Mouse (Mus musculus): ENCODE results near the gene Fam89a. TPM values are rescaled to one million over a fixed set of nuclear protein-coding genes. Genes with fewer than 3 reads are reported as not detected.
A peak's percentile ranks its signal among the peaks of the same experiment; 100 is the strongest.

Gene Fam89a
- total RNA-seq, 1 experiment from 2014 or later = not detected

DNA sequence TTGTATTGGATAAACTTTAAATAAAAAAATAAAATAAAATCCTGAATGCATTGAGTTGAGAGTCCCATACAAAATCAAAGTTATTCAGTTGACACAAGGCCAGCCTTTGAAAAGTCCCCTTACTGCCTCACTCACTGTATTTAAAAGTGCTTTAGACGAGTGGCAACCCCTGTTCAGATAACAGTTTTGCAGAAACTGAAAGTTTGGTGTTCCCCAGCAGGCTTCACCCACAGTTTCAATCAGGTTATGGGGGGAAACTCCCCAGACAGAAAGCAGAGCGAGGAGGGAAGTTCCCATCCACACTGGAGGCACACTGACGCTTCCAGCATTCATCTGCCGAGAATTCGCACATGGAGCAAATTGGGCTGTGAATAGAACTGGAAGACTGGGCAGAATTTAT, 5.0 kb upstream of the Fam89a start:
- no peak for ATAC-seq (replicated peaks in 1 of 2; ENCODE audit: insufficient read depth in 1 of 2, low FRiP score in 2 of 2, low TSS enrichment in 1 of 2, low read depth in 1 of 2, poor library complexity in 2 of 2, severe bottlenecking in 2 of 2)

DNA sequence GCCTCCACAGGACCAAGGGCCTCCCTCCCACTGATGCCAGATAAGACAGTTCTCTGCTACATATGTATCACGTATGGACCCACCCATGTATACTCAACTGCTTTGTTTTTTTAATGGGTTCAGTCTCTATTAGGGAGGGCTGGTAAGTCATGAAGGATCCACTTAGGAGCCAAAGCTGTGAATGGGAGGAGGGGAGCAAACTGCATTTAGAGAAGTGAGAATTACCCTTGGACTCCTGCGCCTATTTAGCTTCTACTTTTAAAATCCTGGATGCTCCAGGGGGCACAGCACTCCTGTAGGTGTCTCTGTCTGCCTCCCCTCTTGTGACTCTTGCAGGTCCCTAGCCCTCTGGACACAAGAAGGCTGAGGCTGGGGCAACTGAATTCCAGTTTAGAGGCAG, 4.5 kb upstream of the Fam89a start:
- no peak for ATAC-seq (replicated peaks in 1 of 2; ENCODE audit: insufficient read depth in 1 of 2, low FRiP score in 2 of 2, low TSS enrichment in 1 of 2, low read depth in 1 of 2, poor library complexity in 2 of 2, severe bottlenecking in 2 of 2)

DNA sequence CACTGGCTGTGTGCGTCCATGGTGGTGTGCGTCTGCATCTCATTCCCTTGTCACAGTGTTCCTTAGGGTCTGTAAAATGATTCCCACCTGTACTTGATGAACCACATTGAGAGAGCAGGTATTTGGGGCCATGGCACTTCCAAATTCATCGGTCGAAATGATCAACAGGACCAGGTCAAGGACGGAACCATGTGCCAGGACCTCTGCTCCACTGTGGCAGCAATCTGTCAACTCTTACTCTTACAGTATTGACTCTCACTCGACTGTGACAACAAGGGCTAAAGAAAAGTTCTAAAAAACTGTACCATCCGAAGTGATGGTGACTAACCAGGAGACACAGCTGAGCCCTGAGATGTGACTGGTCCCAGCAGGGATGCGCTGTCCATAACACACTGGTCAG, 3.8 kb upstream of the Fam89a start:
- no peak for ATAC-seq (replicated peaks in 1 of 2; ENCODE audit: insufficient read depth in 1 of 2, low FRiP score in 2 of 2, low TSS enrichment in 1 of 2, low read depth in 1 of 2, poor library complexity in 2 of 2, severe bottlenecking in 2 of 2)

DNA sequence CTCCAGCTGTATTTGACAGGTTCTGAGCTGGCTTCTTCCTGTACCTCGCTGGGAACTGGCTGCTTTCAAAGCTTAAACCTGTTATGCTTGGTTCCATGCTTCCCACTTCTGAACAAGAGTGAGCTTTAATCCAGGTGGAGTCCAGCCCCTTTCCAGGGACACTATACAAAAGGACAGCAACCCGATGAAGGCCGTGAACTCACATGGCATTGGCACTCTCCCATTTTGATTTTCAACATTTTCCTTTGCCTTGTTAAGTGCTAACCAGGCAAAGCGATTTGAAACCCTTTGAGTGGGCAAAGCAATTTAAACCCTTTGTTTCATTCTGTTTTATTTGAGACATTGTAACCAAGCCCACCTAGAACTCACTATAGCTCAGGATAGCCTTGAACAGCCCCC, 3.2 kb upstream of the Fam89a start:
- ATAC-seq (replicated peaks in 1 of 2; ENCODE audit: insufficient read depth in 1 of 2, low FRiP score in 2 of 2, low TSS enrichment in 1 of 2, low read depth in 1 of 2, poor library complexity in 2 of 2, severe bottlenecking in 2 of 2) = no peak

DNA sequence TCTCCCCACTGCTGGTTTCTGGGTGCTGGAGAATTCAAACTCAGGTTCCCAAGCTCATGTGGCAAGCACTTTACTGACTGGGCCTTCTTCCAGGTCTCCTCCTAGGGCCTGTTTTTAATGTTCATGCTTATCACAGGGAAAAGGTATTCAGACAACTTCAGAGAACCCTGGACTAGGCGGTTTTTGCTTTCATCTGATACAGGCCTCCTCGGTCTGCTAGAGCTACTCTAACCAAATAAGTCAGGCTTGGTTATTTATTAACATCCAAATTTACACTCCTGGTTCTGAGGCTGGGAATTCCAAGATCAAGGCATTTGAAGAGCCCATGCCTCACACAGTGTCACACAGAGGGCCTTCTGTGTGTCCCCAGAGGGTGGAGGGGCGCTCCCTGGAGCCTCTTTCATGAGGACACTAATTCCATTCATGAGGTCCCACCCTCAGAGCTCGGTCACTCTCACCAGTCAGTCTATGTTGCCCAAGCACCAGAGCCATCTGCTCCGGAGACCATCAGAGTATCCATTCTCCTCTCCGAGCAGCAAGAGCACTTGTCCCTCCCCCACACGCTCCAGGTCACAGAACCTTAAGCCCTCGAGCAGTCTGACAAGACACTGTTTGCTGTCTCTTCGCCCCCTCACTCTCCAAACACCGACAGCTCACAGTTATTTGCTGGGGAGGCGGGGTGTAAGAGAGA, 2.6 kb upstream of the Fam89a start:
- ATAC-seq (replicated peaks in 1 of 2; ENCODE audit: insufficient read depth in 1 of 2, low FRiP score in 2 of 2, low TSS enrichment in 1 of 2, low read depth in 1 of 2, poor library complexity in 2 of 2, severe bottlenecking in 2 of 2) = no peak

DNA sequence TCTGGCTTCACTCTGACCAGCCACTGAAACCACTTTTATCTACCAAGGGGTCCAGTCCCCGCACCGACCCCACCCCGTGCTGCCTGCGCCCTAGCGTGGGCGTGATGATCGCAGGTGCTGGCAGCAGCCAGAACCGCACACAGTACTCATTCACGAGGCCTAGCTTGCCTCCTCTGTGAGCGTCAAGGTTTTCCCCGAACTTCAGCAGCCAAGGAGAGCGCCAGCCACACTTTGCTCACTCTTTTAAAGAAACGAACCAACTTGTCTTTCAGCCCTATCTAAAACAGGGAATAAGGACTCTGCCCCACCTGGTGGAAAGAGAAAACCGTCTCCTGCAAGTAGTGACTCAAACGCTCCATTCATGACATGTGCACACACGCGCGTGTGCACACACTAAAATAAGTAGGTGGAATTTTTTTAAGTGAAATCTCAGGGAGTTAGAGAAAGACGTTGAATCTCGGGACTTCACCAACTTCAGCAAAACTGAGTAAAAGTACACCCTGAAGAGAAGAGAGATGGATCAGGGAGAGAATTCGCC, 762 bp upstream of the Fam89a start:
- no peak for ATAC-seq (replicated peaks in 1 of 2; ENCODE audit: insufficient read depth in 1 of 2, low FRiP score in 2 of 2, low TSS enrichment in 1 of 2, low read depth in 1 of 2, poor library complexity in 2 of 2, severe bottlenecking in 2 of 2)

DNA sequence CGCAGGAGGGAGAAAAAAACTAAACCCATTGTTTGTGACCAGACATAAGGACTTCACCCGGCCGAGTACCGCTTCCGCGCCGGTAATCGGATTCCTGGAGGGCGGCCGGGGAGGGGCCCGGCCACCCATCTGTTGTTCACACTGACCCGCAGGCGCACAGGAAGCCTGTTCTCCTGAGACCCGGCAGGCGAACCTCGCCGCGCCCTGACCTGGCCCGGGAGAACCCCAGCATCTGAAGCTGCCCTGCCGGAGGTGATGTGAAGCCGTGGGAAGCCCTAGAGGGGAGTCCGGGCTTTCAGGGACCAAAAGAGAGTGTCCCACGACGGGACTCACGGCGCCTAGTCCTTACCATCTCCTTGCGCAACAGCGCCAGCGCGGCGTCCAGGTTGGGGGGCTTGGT, 441 bp downstream of the Fam89a start:
- ATAC-seq (replicated peaks in 1 of 2; ENCODE audit: insufficient read depth in 1 of 2, low FRiP score in 2 of 2, low TSS enrichment in 1 of 2, low read depth in 1 of 2, poor library complexity in 2 of 2, severe bottlenecking in 2 of 2) = no peak

DNA sequence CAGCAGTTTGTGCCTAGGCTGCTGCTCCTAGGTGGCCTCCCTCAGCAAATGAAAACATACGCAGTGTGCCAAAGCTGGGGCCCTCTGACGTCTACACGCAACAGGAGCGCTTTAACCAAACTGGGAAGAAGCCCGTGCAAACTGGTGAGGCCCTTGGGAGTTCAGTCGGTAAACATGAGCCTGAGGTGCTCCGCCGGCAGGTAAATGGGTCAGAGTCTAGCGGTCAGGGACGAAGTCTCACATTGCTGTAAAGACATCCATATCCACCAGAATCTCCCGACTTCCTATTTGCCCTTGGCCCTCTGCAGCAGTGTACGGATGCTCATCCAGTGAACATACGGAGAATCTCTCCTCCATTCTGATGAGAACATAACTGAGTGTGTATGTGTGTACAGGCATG, 5.0 kb downstream of the Fam89a start:
- no peak for ATAC-seq (replicated peaks in 1 of 2; ENCODE audit: insufficient read depth in 1 of 2, low FRiP score in 2 of 2, low TSS enrichment in 1 of 2, low read depth in 1 of 2, poor library complexity in 2 of 2, severe bottlenecking in 2 of 2)

DNA sequence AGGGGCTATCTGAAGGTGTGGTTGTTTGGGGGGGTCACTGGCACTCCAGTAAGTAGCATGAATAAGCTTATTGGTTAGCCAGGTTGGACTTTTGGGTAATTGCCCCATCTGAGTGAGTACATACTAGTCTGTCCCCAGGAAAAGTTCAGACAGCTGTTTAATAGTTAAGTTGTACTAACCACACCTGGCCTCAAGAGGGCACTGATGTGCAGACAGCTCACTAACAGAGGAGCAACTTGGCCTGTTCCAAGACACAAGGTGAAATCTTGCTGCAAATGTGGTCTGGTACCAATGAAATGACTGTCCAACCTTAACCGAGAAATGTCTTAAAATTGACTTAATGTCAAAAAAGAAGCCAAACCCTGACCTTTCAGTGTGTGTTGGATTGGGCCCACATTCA, 12.4 kb downstream of the Fam89a start:
- no peak for ATAC-seq (replicated peaks in 1 of 2; ENCODE audit: insufficient read depth in 1 of 2, low FRiP score in 2 of 2, low TSS enrichment in 1 of 2, low read depth in 1 of 2, poor library complexity in 2 of 2, severe bottlenecking in 2 of 2)

DNA sequence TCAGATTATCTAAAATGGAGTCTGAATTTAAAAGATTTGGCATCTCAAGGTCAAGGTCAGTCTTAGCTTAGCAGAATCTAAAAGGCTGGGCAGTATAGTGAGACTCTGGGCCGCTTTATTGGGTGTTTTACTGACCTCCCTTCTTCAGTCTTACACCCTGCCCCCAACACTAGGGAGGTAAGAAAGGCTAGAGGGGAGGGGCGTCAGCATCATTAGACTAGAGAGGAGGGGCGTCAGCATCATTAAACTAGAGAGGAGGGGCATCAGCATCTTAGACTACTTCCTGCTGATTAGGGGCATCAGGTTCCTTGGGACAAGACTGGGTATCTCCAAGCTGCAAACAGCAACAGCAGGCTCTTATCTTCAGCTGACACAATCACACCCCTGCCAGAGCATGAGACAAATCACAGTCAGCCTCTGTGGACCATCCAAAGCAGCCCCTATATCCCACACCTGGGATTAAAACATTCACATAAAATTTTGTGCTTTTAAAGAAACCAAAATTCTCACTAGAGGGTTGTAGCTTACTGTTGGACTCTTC, 16.2 kb downstream of the Fam89a start:
- ATAC-seq (replicated peaks in 1 of 2; ENCODE audit: insufficient read depth in 1 of 2, low FRiP score in 2 of 2, low TSS enrichment in 1 of 2, low read depth in 1 of 2, poor library complexity in 2 of 2, severe bottlenecking in 2 of 2) = no peak

DNA sequence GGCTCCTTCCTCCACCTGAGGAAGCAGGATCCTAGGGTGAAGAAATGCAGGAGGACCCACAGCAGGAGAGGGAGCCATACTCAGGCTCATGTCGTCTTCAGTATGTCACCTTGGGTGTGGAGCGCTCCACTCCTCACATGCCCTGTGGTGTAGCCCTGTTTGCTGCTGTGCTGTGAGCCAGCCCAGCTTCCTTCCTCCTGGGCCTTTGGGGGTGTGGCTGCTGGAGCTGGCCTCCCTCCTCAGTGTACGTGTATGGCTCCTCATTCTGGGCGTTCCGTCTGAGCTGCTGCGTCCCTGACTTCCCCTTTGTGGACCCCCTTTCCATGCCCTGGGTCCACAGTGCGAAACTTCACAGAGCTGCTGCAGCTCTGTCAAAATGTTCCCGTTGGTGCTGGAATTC, 18.8 kb downstream of the Fam89a start:
- ATAC-seq (replicated peaks in 1 of 2; ENCODE audit: insufficient read depth in 1 of 2, low FRiP score in 2 of 2, low TSS enrichment in 1 of 2, low read depth in 1 of 2, poor library complexity in 2 of 2, severe bottlenecking in 2 of 2) = peak; percentile 82 to 84

DNA sequence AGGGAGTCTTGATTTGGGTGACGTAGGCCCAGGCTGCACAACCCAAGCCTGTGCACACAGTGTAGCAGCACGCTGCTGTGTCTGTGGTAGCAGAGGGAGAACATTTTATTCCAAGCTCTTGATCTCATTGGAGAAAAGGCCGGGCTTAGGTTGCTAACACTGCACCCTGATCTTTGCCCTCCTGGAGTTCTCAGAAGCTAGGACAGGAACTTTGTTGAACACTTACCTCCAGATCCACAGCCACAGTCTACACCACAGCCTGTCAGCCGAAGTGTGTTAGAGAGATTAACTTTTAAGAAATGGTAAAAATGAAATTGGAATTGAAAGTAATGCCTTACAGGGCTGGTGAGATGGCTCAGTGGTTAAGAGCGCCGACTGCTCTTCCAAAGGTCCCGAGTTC, 27.3 kb downstream of the Fam89a start:
- no peak for ATAC-seq (replicated peaks in 1 of 2; ENCODE audit: insufficient read depth in 1 of 2, low FRiP score in 2 of 2, low TSS enrichment in 1 of 2, low read depth in 1 of 2, poor library complexity in 2 of 2, severe bottlenecking in 2 of 2)

DNA sequence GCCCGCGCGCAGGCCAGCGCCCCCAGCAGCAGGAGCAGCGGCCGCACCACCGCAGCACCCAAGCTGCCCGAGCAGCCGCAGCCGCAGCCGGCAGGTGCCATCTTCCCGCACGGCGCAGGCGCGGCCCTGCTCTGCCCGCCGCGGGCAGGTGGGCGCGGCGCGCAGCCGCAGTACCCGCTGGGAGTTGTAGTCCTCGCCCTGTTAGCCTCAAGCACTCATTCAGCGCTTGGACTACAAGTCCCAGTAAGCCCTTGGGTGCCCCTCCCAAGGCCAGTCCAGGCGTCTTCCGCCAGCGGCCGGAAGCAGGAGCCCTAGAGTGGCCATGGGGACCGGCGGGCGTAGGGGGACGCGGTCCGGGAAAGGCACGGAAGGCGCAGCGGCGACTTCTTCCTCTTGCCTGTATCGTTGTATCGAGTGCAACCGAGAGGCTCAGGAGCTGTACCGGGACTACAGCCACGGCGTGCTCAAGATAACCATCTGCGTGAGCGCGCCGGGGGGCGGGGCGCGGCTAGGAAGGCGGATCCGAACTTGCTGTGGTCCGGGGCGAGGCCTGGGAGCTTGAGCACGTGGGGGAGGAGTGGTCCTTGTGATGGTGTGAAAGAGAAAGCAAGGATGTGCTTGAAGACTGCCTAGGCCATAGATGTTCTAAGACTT, 29.6 kb downstream of the Fam89a start, which contains the start of the genes Ttc13 and Arv1:
Gene Ttc13 (minus strand): TSS at position 122 of the 654 bp plus-strand sequence.
Gene Arv1 (plus strand): TSS at position 278 of the 654 bp plus-strand sequence.
- ATAC-seq (replicated peaks in 1 of 2; ENCODE audit: insufficient read depth in 1 of 2, low FRiP score in 2 of 2, low TSS enrichment in 1 of 2, low read depth in 1 of 2, poor library complexity in 2 of 2, severe bottlenecking in 2 of 2) = peak; percentile 97

DNA sequence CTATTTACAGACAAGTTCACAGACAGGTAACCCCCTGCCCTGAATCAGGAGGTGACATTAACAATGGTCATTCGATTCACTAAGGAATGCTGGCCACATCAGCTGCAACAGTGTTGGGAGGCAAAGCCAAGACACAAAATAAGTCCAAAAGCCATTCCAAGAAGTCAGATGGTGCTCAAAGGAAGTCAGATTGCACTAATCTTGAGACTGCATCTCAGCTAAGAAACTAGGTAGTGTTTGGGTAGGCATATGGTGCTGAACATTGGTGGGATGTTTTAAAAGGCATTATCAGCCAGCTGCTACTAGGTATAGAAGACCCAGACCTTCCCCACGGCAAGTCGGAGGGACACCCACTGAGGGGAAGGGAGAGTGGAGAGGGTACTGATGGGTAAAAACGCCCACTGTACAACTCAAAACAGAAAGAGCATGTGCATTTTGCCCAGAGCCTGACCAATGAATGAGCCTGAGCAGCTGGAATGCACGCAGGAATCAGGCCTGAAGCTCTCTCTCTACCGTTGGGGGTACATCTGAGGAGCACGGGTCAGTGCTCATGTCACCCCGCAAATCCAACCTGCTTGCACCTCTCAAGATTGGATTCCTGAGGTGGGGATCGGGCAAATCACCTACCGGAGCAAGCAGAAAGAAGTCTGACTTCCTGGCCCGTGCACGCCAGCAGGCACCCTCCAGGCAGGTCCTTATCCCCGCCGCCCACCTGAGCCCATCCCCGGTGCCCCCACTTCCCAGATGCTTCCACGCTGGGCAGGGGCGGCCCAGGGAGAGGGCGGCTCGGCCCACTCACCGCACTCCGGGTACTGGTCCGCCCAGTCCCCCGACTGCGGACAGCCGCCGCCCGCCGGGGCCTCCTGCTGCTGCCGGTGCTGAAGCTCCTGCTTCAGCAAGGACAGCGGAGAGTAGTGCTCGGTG, 30.4 kb downstream of the Fam89a start:
- no peak for ATAC-seq (replicated peaks in 1 of 2; ENCODE audit: insufficient read depth in 1 of 2, low FRiP score in 2 of 2, low TSS enrichment in 1 of 2, low read depth in 1 of 2, poor library complexity in 2 of 2, severe bottlenecking in 2 of 2)

DNA sequence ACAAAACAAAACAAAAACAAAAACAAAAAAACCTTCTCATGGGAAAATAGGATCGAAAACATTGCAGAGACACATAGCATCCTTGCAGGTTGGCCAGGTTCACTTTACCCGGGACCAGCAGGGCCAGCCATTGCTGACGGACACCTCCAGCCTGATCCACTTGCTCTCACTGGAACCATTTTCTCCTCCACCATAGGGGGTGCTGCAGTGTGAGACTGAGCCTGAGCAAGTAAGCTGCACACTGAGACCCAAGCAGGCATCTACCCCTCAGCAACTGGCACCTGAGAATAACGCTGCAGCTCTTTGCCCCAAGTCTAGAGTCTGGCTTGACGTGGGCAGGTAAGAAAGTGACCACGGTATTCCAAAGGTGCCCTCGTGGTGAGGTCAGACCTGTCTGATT, 31.5 kb downstream of the Fam89a start:
- ATAC-seq (replicated peaks in 1 of 2; ENCODE audit: insufficient read depth in 1 of 2, low FRiP score in 2 of 2, low TSS enrichment in 1 of 2, low read depth in 1 of 2, poor library complexity in 2 of 2, severe bottlenecking in 2 of 2) = no peak

DNA sequence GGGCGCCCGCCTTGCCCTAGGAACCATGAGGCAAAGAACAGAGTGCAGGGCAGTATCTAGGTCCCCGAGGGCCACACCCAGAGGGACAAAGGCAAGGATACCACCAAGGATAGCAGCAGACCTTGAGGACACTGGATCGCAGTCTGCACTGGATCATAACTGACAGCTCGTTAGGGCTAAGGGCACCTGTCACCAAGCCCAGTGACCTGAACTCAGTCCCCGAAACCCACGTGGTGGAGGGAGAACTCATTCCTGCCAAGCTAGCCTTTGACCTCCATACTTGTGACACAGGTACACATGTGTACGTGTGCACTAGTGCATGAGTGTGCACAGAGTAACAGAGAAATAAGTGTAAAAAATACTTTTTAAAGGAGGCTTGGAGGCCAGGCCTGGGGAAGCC, 35.9 kb downstream of the Fam89a start:
- ATAC-seq (replicated peaks in 1 of 2; ENCODE audit: insufficient read depth in 1 of 2, low FRiP score in 2 of 2, low TSS enrichment in 1 of 2, low read depth in 1 of 2, poor library complexity in 2 of 2, severe bottlenecking in 2 of 2) = no peak

DNA sequence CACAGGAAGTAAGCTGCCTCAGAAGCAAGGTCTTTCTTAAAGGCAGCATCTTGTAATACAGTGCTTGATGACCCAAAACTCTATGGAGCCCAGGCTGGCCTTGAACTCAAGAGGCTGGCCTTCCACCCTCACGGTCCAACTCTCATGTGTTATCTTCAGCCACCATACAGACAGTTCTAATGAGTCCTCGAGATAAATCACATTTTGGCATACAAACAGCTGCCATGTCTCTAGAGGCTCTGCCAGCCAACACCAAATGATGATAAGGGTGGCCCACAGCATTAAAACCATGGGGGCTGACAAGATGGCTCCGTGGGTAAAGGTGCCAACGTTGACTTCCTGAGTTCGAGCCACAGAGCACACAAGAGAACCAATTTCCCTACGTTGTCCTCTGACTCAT, 38.4 kb downstream of the Fam89a start:
- ATAC-seq (replicated peaks in 1 of 2; ENCODE audit: insufficient read depth in 1 of 2, low FRiP score in 2 of 2, low TSS enrichment in 1 of 2, low read depth in 1 of 2, poor library complexity in 2 of 2, severe bottlenecking in 2 of 2) = peak in 1 of 2 experiments; percentile 17; a peak in 1 of 4 replicates

DNA sequence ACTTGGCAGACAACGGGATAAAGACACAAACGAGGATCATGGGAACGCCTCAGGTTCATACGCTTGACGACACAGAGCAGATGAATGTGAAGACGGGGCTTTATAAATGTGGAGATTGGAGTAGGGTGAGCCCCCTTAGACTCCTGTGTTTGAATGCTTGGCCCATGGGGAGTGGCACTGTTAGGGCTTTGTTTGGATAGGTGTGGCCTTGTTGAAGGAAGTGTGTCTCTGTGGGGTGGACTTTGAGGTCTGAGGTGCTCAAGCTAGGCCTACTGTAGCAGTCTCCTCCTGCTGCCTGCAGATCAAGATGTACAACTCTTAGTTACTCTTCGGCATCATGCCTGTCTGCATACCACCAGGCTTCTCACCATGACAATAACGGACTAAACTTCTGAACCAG, 45.8 kb downstream of the Fam89a start:
- ATAC-seq (replicated peaks in 1 of 2; ENCODE audit: insufficient read depth in 1 of 2, low FRiP score in 2 of 2, low TSS enrichment in 1 of 2, low read depth in 1 of 2, poor library complexity in 2 of 2, severe bottlenecking in 2 of 2) = no peak
